Mouse (Mus musculus): Measurements from ENCODE around the gene Klk1b1. TPM values are rescaled to one million over a fixed set of nuclear protein-coding genes. Genes with fewer than 3 reads are reported as not detected.

Gene Klk1b1
- not detected in 2 replicates for polyA plus RNA-seq (2012; rRNA removed; ENCODE audit: low replicate concordance)

GRCm38 (mm10) chr7:43966451-43966850 lies at the start of gene Klk1b1:
Gene Klk1b1 (plus strand): TSS chr7:43966751.

DNA sequence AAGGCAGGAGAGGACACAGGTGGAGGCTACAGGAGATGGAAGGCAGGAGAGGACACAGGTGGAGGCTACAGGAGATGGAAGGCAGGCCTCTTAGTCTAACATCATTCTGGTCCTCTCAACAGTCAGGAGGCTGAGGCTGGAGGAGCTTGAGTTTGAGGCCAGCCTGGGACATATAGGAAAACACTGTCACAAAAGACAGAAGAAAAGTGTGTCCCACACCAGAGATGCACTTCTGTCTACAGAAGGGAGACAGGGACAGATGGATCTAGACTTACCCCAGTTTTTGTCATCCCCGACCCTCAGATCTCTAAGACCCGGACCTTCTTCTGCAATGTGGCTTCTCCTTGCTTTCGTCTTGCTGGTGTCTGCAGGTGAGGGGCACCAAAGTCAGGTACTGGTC lies 33.1 kb upstream of the Klk1b1 start, which contains the start of gene Klk15:
Klk15 (plus strand) TSS at position 301 of the 400 bp plus-strand sequence.

GRCm38 (mm10) chr7:43950364-43950763 lies 16.2 kb upstream of the Klk1b1 start, which contains the start of gene Klk1b8:
Gene Klk1b8 (plus strand): TSS chr7:43950664.

DNA sequence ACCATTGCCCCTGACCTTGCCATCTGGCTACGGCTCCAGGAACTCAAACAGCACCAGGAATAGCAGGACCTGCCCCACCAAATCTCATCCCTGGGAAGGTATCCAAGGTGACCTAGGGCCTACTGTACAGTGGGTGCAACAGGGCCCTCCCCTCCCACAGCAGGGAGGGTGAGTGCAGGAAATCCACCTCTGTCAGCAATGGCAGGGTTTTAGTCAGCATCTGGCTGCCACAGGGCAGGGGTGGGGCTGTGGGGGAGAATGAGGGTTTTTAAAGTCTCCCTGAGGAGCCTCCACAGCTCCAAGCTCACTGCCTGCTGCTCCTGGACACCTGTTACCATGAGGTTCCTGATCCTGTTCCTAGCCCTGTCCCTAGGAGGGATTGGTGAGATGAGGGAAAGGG lies 9.2 kb downstream of the Klk1b1 start, which contains the start of gene Klk1b9:
Klk1b9 (plus strand) TSS at position 301 of the 400 bp plus-strand sequence.

DNA sequence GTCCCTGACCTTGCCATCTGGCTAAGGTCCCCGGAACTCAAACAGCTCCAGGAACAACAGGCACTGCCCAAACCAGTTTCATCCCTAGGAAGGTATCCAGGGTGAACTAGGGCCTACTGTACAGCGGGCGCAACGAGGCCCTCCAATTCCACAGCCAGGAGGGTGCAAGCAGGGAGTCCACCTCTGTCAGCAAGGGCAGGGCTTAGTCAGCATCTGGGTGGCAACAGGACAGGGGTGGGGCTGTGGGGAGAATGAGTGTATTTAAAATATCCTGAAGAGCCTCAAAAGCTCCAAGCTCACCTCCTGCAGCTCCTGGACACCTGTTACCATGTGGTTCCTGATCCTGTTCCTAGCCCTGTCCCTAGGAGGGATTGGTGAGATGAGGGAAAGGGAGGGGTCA lies 29.0 kb downstream of the Klk1b1 start, which contains the start of gene Klk1b11:
Klk1b11 (plus strand) TSS at position 301 of the 400 bp plus-strand sequence.

DNA sequence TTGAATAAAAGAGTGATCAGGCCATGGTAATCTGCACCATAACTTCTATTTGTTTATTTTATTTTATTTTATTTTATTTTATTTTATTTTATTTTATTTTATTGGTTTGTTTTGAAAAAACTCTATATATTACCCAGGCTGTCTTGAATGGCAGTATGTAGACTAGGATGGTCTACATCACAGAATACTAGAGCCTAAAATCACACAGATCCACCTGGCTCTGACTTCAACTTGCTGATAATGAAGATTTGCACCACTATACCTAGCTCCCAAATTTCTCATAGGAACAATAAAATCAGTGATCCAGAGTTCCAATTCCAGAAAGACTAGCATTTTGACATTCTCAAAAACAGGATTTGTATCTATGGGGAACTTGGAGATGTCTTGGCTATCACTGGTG lies 45.3 kb downstream of the Klk1b1 start, which contains the start of gene Klk1b26:
Klk1b26 (plus strand) TSS at position 301 of the 400 bp plus-strand sequence.

Other genes starting within 250 kb of the Klk1b1 start
- gene Klk12, start 197.9 kb upstream of the Klk1b1 start, polyA plus RNA-seq (2012; rRNA removed; ENCODE audit: low replicate concordance) = not detected in 2 replicates
- gene Klk11, start 192.1 kb upstream of the Klk1b1 start, polyA plus RNA-seq (2012; rRNA removed; ENCODE audit: low replicate concordance) = 2.4 and 4.7 TPM in 2 replicates
- 0.98 and 8.7 TPM in 2 replicates for gene Klk10, start 185.7 kb upstream of the Klk1b1 start, polyA plus RNA-seq (2012; rRNA removed; ENCODE audit: low replicate concordance)
- gene Klk9, start 174.9 kb upstream of the Klk1b1 start, polyA plus RNA-seq (2012; rRNA removed; ENCODE audit: low replicate concordance) = 0.14 and 0.30 TPM in 2 replicates
- gene Klk8, start 169.2 kb upstream of the Klk1b1 start, polyA plus RNA-seq (2012; rRNA removed; ENCODE audit: low replicate concordance) = 7.4 and 14.6 TPM in 2 replicates
- gene Klk7, start 155.5 kb upstream of the Klk1b1 start, polyA plus RNA-seq (2012; rRNA removed; ENCODE audit: low replicate concordance) = 0.11 and 4.9 TPM in 2 replicates
- 0.82 TPM in 1 of 2 replicates, not detected in the other for gene Klk6, start 142.3 kb upstream of the Klk1b1 start, polyA plus RNA-seq (2012; rRNA removed; ENCODE audit: low replicate concordance)
- 0.14 and 3.3 TPM in 2 replicates for gene Klk5, start 124.8 kb upstream of the Klk1b1 start, polyA plus RNA-seq (2012; rRNA removed; ENCODE audit: low replicate concordance)
- gene Klk4, start 85.6 kb upstream of the Klk1b1 start, polyA plus RNA-seq (2012; rRNA removed; ENCODE audit: low replicate concordance) = not detected in 2 replicates
- not detected in 2 replicates for gene Klk15, start 33.0 kb upstream of the Klk1b1 start, polyA plus RNA-seq (2012; rRNA removed; ENCODE audit: low replicate concordance)
- gene Klk1b8, start 16.1 kb upstream of the Klk1b1 start, polyA plus RNA-seq (2012; rRNA removed; ENCODE audit: low replicate concordance) = 0.14 TPM in 1 of 2 replicates, not detected in the other
- gene Klk1b9, start 9.3 kb downstream of the Klk1b1 start, polyA plus RNA-seq (2012; rRNA removed; ENCODE audit: low replicate concordance) = not detected in 2 replicates
- gene Klk1b11, start 29.1 kb downstream of the Klk1b1 start, polyA plus RNA-seq (2012; rRNA removed; ENCODE audit: low replicate concordance) = 0.14 TPM in 1 of 2 replicates, not detected in the other
- 0.09 TPM in 1 of 2 replicates, not detected in the other for gene Klk1b26, start 45.4 kb downstream of the Klk1b1 start, polyA plus RNA-seq (2012; rRNA removed; ENCODE audit: low replicate concordance)
- 1.4 and 3.0 TPM in 2 replicates for gene Klk1b27, start 85.5 kb downstream of the Klk1b1 start, polyA plus RNA-seq (2012; rRNA removed; ENCODE audit: low replicate concordance)
- not detected in 2 replicates for gene Klk1b21, start 135.6 kb downstream of the Klk1b1 start, polyA plus RNA-seq (2012; rRNA removed; ENCODE audit: low replicate concordance)
- not detected in 2 replicates for gene Klk1b22, start 145.9 kb downstream of the Klk1b1 start, polyA plus RNA-seq (2012; rRNA removed; ENCODE audit: low replicate concordance)
- gene Klk1b16, start 170.0 kb downstream of the Klk1b1 start, polyA plus RNA-seq (2012; rRNA removed; ENCODE audit: low replicate concordance) = not detected in 2 replicates
- gene Klk1b24, start 221.5 kb downstream of the Klk1b1 start, polyA plus RNA-seq (2012; rRNA removed; ENCODE audit: low replicate concordance) = not detected in 2 replicates
- gene Klk1b3, start 231.4 kb downstream of the Klk1b1 start, polyA plus RNA-seq (2012; rRNA removed; ENCODE audit: low replicate concordance) = not detected in 2 replicates
- gene Klk1b4, start 240.7 kb downstream of the Klk1b1 start, polyA plus RNA-seq (2012; rRNA removed; ENCODE audit: low replicate concordance) = not detected in 2 replicates
- gene Klk1b5, start 249.2 kb downstream of the Klk1b1 start, polyA plus RNA-seq (2012; rRNA removed; ENCODE audit: low replicate concordance) = not detected in 2 replicates

All from mammary gland, adult 2 months (tissue).